1 mouse cellular context compared by ENCODE assay signal in the genomic region with DNA sequence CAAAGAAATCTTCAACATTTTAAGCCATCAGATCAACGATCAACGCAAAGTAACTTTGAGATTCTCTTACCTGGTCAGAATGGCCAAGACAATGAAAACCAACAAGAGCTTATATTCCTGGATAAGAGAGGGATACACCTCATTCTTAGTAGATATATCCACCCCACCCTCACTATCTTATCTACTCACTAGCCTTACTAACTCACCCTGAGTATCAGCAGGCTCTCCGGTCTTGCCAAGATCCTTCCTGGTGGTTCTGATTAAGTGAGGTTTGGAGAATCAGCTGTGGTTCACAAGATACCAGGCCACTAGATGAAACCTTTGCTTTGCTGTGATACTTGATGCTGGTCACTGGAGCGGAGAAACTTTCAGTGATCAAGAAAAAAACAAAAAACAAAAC.
TF ChIP-seq lines count a peak whose summit lies in the region.

No protein-coding gene starts in this region.

TF ChIP-seq in MEL, 35 proteins besides CTCF, POLR2A, EP300 and RAD21:
- TF ChIP-seq ETS1 (IDR thresholded peaks at IDR 0.05; ENCODE audit: low read depth, low read length) (0 out of 2 replicates have a peak, but pooled peaks have one; percentile 40), GATA1 (IDR thresholded peaks at IDR 0.05; ENCODE audit: low read depth, low read length) (peak; percentile 28; the same call in 1 of the 2 replicates), MAZ (IDR thresholded peaks at IDR 0.05; ENCODE audit: low read depth, low read length) (no peak), USF1 (IDR thresholded peaks at IDR 0.05; ENCODE audit: low read depth, low read length) (no peak), KAT2A (conservative IDR thresholded peaks at IDR 0.05; ENCODE audit: low read depth, low read length) (no peak), MAFK (IDR thresholded peaks at IDR 0.05; ENCODE audit: borderline replicate concordance, low read depth, low read length) (no peak), ZMIZ1 (IDR thresholded peaks at IDR 0.05; ENCODE audit: low read depth, low read length) (no peak), ELF1 (IDR thresholded peaks at IDR 0.05; ENCODE audit: low read depth, low read length) (no peak), RCOR1 (IDR thresholded peaks at IDR 0.05; ENCODE audit: low read depth, low read length) (peak; percentile 23; the same call in 1 of the 2 replicates), MXI1 (IDR thresholded peaks at IDR 0.05; ENCODE audit: low read depth, low read length) (no peak), NELFE (IDR thresholded peaks at IDR 0.05; ENCODE audit: low read depth, low read length) (no peak)
